Mouse (Mus musculus) olfactory bulb, adult 2 months (tissue): Measurements from ENCODE around the gene Map4. TPM values are rescaled to one million over a fixed set of nuclear protein-coding genes. Genes with fewer than 3 reads are reported as not detected.
A peak's percentile ranks its signal among the peaks of the same experiment; 100 is the strongest.
"Not testable (repeated sequence)": the region's sequence is repeated elsewhere in the genome, so short reads cannot be mapped to it uniquely, and the experiment has no call there.

ENCODE experiments used
- H3K27ac ChIP-seq: fragments of 200-500 bp; 2 replicates; pipeline ENCODE4 v1.5.1; 2012; ENCODE audit warnings: low read depth, low read length; ENCODE audit not compliant: insufficient read depth
- H3K4me1 ChIP-seq: fragments of 200-500 bp; 2 replicates; pipeline ENCODE4 v1.6.1; 2012; ENCODE audit warnings: low read length; ENCODE audit not compliant: control insufficient read depth, insufficient read depth
- H3K4me3 ChIP-seq: fragments of 200-500 bp; 2 replicates; pipeline ENCODE4 v1.5.1; 2012; ENCODE audit warnings: mild to moderate bottlenecking, low read depth, low read length, moderate library complexity; ENCODE audit not compliant: insufficient read depth
- CTCF ChIP-seq: fragments of 200-500 bp; IDR thresholded peaks from 2 replicates; pipeline ENCODE4 v1.5.1; 2012; ENCODE audit warnings: low read depth, mild to moderate bottlenecking, low read length, moderate library complexity; ENCODE audit not compliant: insufficient read depth
- POLR2A ChIP-seq: fragments of 200-500 bp; IDR thresholded peaks from 2 replicates; pipeline ENCODE4 v1.6.1; 2012; ENCODE audit warnings: mild to moderate bottlenecking, low read depth, low read length, moderate library complexity; ENCODE audit not compliant: insufficient read depth
- WGBS: fragments of 180-500 bp; shearing (Covaris S2); methylation state at CpG from one replicate; pipeline ENCODE4 v1.1.7; 2018; 5-methylcytosine and 5-hydroxymethylcytosine counted together
- polyA plus RNA-seq: library from polyadenylated mRNA; stranded (reverse); fragments of >200 nt; gene quantifications from 2 replicates; pipeline ENCODE4 v1.2.4, GENCODE M21; 2012; ENCODE audit warnings: low replicate concordance; ENCODE audit not compliant: missing spikeins, insufficient read depth, insufficient read length

Map4 gene
- polyA plus RNA-seq, 1 experiment: 647 TPM

DNA sequence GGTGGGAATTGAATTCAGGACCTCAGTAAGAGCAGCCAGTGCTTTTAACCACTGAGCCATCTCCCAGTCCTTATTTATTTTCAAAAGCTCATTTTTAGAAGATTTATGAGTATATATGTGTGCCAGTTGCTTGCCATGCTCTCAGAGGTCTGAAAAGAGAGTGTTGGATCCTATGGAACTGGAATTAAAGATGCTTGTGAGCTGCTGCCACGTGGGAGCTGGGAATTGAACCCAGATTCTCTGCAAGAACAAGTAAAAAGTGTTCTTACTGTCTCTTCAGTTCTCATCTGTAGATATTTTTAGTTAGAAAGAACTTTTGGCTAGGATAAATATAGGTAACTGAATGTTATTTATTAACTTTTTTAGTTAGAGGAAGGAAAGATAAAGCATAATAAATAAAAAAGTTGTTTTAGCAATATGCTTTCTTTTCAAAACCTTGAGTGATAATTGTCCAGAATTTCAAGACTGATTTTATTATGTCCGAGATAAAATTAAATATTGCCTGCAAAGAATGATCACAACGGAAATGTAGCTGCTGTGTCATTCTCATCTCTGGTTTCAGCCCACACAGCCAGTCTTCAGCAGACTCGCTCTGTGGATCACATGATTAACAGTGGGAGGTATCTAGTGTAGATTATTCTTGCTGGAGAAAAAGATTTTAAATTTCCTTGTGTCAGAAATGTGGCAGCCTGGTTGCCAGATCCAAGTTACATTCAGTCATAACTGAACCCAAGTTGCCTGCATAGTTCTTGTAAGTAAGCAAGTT lies 37.3 kb downstream of the Map4 start:
- no peak overlapping the region for H3K4me3 ChIP-seq
- no peaks in the 10 kb centered on the region for H3K4me1 ChIP-seq
- H3K27ac ChIP-seq: peak overlapping the region; percentile 82; the same call in 1 of the 2 replicates
- WGBS: 23% methylated on average over 4 of the region's 4 CpGs
- no peak for TF ChIP-seq POLR2A
- no peak for TF ChIP-seq CTCF

DNA sequence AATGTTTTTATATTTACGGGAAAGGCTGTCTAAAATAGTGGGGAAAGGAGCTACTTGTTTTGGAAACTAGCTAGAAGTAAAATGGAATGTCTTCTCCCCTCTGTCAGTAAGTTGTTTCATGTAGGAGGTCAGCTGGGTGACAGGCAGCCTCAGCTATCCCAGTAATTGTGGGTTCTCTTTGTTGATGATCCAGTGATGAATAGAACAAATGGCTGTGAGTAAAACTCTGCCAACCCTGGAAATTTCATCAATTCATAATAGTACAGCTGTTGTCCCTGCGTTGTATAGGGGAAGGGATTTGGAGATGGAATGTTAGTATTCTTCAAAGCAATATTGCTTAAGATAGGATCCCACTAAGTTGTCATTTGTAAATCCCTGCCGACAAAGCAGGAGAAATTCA lies 37.9 kb downstream of the Map4 start:
- H3K4me1 ChIP-seq: no peaks in the 10 kb centered on the region

DNA sequence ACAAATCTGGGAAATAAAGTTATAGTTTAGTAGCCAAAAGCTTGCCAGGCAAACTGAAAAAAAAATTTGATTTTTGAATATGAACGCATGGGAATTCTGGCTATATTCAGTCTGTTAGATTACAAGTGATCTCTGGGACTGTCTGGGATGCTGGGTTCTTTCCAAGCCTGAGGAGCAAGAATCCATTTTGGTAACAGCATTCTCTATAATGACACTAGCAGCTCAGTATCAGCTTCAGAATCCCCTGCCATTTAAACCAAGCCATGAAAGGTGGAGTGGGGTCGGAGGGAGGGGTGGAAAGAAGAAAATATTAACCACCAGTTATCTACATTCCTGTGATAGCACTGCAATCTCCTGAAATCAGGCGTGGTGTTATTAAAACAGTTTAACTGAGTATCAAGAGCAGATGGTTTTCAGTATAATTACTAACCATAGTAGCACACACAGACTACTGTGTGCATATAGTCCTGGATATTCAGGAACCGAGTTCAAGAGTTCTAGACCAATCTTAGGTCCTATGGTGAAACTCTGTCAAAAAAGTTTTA lies 38.6 kb downstream of the Map4 start:
- 41% methylated on average over 4 of the region's 4 CpGs for WGBS
- Histone ChIP-seq H3K4me1 (no peaks in the 10 kb centered on the region), H3K27ac (0 out of 2 replicates have a peak overlapping the region, but pooled peaks have one; percentile 40), H3K4me3 (no peak overlapping the region)
- TF ChIP-seq POLR2A (no peak), CTCF (no peak)

More for the DNA sequence above, 37.9 kb downstream of the Map4 start:
- WGBS: 21% methylated on average over 3 of the region's 3 CpGs
- no peak overlapping the region; the same call in 1 of the 2 replicates for H3K27ac ChIP-seq
- no peak overlapping the region for H3K4me3 ChIP-seq
- TF ChIP-seq CTCF: no peak
- no peak for TF ChIP-seq POLR2A

DNA sequence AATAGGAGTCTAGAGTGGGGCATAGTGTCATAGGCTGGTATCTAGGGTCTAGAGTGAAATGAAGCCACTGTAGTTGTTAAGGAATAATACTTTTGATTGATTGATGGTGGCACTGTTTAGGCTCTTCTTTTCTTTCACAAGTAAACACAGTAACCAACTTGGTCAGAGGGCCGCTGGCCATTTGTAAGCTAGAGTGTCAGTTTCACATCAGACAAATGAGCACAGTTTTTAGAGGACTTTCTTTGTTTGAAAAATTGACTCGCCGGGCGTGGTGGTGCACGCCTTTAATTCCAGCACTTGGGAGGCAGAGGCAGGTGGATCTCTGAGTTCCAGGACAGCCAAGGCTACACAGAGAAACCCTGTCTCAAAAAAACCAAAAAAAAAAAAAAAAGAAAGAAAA lies 40.5 kb downstream of the Map4 start:
- not testable (repeated sequence) for H3K4me1 ChIP-seq, H3K27ac ChIP-seq, H3K4me3 ChIP-seq
- WGBS: 94% methylated on average over 5 of the region's 5 CpGs

DNA sequence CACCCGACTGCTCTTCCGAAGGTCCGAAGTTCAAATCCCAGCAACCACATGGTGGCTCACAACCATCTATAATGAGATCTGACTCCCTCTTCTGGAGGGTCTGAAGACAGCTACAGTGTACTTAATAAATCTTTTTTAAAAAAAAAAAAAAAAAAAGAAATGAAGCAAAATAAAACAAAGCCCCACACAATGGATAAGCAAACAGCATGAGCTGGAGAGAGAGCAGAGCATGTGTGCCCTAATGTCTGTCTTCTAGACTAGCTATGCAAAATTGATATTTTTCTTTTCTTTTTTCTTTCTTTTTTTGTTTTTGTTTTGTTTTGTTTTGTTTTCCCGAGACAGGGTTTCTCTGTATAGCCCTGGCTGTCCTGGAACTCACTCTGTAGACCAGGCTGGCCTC lies 49.0 kb downstream of the Map4 start:
- WGBS: 95% methylated on average over 4 of the region's 4 CpGs
- not testable (repeated sequence) for H3K4me3 ChIP-seq, H3K27ac ChIP-seq, H3K4me1 ChIP-seq

DNA sequence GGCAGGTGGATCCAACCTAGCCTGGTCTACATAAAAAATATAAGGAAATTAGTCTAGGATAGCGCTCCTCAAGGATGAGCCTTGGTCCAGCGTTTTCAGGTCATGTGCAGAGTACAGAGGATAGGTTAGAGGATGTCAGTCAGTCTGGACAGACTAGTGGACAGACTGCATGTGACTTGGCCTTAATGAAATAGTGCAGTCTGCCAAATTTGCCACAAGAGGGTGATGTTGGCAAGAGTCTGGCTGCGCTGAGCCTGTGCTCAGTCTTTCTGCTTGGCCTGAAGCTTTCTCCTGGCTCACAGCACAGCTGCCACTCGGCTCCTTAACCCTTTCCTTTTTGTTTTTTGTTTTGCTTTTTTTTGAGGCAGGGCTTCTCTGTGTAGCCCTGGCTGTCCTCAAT lies 54.2 kb downstream of the Map4 start:
- no peak overlapping the region for H3K27ac ChIP-seq
- WGBS: 21% methylated on average over 4 of the region's 4 CpGs
- peak; percentile 75 for TF ChIP-seq CTCF
- TF ChIP-seq POLR2A: no peak
- no peaks in the 10 kb centered on the region for H3K4me1 ChIP-seq
- H3K4me3 ChIP-seq: no peak overlapping the region

DNA sequence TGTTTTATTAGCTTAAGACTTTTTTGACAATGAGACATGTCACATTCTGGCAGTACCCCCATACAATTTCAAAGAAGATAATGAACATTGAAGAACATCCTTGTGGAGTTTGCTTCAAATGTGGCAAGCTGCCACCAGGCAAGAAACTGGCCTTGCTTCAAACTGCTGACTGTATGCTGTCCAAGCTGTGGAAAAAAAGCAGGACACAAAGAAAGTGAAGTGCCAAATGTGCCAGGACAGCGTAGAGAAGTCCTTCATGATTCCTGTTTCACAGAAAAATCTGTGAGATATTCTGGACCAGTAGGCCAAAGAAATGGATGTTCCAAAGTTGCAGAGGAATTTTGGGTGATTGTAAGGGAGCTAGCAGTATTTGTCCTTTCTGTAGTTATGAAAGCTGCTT lies 57.8 kb downstream of the Map4 start:
- no peaks in the 10 kb centered on the region for H3K4me1 ChIP-seq
- TF ChIP-seq POLR2A (no peak), CTCF (no peak)
- no peak overlapping the region for H3K27ac ChIP-seq
- no peak overlapping the region for H3K4me3 ChIP-seq
- WGBS: 67% methylated on average over 1 of the region's 1 CpGs

DNA sequence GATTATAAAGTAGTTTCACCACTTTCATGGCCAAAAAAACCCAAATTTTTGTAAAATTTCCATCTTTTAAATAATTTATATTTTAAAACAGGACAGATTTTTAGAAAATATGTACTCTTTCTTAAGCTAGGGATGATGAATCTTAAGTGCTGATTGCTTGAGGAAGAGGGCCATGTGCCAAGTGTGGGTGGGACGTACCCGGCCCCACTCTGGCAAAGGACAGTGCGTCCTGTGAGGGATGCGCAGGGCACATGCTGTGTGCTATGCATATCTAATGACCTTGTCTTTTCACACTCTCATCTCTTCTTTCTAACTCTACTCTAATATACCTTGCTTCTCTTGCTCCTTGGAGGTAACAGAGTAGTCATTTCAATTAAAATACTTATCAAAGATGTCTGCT lies 66.2 kb downstream of the Map4 start:
- H3K27ac ChIP-seq: no peak overlapping the region
- H3K4me1 ChIP-seq: peaks cover 2% of the 10 kb centered on the region; the same call in 1 of the 2 replicates
- TF ChIP-seq POLR2A (no peak), CTCF (no peak)
- no peak overlapping the region for H3K4me3 ChIP-seq
- WGBS: 63% methylated on average over 4 of the region's 4 CpGs

DNA sequence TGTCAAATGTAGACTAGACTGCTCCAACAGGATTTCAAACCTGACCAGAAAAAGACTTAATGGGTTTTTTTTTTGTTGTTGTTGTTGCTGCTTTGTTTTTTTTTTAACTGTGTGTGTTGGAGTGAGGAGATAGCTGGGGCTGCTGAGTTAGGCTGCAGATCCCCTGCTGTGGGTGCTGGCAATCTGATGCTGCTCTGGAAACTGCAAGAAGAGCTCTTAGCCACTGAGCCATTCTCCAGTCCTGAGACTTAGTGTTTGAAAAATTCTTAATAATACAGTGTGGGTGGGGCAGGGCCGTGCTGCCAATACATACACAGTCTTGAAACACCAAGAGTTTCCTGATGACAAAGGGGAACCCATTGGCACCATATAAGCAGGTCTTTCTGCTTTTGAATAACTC lies 70.7 kb downstream of the Map4 start:
- 18% methylated on average over 1 of the region's 1 CpGs for WGBS
- no peak overlapping the region for H3K27ac ChIP-seq
- H3K4me3 ChIP-seq: no peak overlapping the region

DNA sequence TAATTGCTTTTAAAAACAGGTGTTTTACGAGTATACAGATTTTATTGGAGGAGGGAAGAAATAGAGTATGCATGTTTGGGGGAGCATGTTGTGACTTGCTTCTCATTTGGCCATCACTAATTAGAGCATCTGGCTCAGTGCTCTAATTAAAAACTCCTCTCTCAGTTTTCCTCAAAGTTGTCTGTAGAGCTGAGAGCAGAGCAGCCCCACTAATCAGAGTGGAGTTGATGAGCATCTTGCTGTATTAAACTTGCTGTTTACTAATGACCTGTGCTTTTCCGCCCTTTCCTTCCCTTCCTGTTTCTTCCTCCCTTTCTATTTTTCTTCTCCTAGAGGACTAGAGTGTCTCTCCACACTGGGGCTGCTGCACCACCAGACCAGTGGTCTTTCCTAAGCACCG lies 71.2 kb downstream of the Map4 start:
- 46% methylated on average over 3 of the region's 3 CpGs for WGBS
- Histone ChIP-seq H3K27ac (peak overlapping the region; percentile 12), H3K4me3 (no peak overlapping the region), H3K4me1 (peaks cover 9% of the 10 kb centered on the region; the same call in 1 of the 2 replicates)
- TF ChIP-seq POLR2A (no peak), CTCF (no peak)

More for the DNA sequence above, 70.7 kb downstream of the Map4 start:
- TF ChIP-seq CTCF: no peak
- TF ChIP-seq POLR2A: no peak
- H3K4me1 ChIP-seq: peaks cover 9% of the 10 kb centered on the region; the same call in 1 of the 2 replicates
